Mouse (Mus musculus) A20 (cell line): ENCODE results near the gene Ece1.

Source experiments
- DNase-seq: peaks from one replicate; pipeline ENCODE4 v3.0.0-alpha.2; 2011; ENCODE audit warnings: low read depth, low spot score

Gene Ece1

DNA sequence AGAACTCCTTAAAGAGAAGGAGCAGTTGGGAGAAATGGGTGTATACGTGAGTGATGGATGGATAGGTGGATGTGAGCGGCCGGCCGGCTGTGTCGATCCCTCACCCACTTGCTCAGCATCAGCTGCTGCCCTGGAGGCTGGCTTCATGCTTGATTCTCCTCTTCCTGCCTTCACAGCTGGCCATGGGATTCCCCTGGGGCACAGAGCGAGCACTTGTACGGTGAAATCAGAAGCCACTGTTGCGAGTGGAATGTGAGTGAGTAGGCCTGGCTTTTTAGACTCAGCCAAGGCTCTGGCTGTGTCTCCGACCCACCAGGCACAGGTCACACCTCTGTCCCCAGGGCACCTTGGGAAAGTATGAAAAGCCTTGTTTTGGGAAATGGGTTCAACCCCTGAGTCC is 20.6 kb downstream of the Ece1 start:
- no peak for DNase-seq

DNA sequence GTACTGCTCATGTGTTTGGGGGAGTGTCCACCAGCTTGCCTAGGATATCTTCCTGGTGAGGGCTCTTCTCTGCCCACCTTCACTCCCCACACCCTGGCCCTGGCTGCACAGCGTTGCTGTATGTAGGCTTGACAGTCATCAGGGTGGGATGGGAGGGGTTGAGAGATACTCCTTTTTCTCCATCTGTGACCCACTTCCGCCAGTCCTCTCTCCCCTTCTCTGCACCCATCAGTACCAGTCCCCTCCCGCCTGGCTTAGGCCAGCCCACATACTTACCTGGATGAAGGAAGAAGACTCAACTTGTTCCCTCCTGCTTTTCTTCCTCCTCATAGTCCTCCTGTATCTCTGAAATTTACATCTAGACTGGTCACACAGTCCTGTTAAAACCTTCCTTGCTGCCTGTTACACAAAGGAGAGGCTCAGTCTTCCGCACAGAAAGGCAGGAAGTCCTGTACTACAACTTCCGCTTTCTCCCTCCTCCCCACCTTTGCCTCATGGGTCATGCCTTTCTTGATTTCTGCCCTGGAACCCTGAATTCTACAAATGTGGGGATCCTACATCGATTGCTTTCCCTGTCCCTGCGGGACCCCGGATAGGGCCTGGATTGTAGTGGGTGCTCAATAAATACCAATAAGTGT is 21.6 kb downstream of the Ece1 start:
- no peak for DNase-seq

DNA sequence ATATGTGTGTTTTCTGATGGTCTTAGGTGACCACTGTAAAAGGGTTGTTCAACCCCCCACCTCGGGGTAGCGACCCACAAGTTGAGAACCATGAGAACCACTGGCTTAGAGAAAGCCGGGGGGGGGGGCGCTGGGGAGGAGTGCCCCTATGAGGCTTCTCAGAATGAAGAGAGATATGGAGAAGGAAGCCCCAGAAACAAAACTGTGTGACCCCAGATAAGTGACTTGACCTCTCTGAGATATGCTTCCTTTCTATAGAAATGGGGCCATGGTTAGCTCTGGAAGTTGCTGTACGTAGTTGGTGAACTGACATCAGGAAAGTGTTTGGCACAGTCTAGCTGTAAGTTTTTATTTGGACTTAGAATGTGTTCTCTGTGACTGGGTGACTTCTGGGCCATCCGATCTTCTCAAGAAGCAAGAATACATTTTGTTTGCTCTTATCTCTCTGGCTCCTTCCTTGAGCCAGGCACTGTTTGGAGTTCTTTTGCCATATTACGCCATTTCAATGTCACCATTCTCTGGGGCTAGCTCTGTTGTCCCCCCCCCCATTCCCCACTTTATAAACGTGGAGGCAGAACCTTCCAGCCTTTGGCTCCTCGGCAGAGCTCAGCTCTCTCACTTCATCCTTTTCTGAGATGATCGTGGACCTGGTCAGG is 25.4 kb downstream of the Ece1 start:
- DNase-seq, result no peak

DNA sequence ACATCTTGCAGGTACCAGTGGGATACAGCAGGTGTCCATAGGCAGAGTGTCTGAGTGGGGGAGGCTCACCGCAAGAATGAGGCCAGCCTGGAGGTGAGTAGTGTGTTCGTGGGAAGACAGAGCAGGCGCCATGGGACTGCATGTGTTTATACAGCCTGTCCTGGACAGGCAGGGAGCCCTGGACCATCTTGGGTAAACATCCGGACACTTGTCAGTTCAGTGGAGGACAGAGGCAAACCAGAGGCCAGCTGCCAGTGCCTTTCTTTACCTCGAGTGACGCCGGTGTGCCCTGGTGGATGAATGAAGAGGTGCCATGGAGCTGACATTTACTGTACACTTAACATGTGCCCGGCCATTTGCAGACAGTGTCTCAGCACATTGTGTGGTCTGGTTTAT is 26.0 kb downstream of the Ece1 start:
- no peak for DNase-seq

DNA sequence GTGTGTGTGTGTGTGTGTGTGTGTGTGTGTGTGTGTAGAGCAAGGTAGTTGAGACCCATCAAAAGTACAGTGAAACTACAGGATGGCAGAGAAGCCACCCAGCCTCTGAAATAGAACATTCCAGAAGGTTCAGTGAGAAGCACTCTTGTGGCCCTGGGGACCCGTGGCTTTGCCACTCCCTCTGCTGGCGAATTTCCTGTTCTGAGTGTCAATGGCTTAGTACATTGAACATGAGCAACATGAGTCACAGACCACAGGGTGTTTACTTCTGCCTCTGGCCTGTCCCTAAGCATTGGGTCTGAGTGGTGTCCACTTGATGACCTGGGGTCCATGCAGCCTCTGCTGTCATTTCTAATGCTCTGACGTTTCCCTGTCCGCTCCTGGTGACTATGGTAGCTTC is 28.6 kb downstream of the Ece1 start:
- DNase-seq, result peak; percentile 33

DNA sequence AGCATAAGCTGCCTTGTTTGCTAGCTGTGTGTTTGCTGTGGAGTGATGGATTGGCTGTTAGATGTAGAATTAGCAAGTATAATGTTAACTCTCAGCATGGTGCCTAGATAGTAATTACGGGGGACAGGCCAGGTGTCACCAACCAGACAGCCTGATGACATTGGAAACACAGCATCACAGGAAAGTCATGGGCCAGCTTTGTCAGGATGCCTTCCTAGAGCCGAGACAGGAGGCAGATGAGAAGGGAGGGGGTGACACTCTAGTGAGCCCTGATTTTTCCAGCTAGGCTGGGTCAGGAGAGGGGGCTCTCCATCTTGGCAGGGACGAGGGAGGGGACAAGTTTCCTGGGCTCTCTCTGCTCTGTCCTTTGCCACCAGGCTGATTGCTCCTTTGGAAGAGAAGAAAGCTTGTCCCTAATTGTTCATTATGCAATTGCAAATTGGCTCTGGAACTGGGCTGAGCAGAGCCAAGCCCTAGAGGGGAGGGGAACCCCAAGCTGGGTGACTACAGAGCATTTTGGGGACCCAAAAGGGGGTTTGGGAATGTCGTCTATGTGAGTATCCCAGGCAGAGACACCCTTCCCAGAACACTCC is 29.6 kb downstream of the Ece1 start:
- no peak for DNase-seq

DNA sequence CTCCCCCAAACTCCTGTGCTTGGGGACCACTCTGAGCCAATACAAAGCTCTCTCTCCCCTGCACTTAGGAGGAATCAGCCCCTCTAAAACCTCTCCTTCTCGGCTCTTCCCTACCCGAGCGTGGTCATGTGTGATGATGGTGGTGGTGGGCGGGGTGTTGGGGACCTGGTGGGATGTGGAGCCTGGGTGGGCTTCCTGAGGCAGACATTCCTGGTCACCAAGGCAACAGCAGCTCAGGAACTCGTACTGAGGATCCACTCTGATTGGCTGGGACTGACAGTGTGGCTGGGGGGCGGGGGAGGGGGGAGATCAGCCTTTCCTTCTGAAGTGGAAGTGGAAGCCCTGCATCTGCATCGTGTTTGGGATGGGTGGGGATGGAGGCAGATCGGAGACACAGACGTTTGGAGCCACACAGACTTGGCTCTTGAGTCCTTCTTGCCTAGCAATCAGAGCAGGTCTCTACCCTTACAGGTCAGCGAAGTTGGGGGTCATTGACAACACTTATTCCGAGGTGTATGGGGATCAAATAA is 30.7 kb downstream of the Ece1 start:
- DNase-seq, result no peak

DNA sequence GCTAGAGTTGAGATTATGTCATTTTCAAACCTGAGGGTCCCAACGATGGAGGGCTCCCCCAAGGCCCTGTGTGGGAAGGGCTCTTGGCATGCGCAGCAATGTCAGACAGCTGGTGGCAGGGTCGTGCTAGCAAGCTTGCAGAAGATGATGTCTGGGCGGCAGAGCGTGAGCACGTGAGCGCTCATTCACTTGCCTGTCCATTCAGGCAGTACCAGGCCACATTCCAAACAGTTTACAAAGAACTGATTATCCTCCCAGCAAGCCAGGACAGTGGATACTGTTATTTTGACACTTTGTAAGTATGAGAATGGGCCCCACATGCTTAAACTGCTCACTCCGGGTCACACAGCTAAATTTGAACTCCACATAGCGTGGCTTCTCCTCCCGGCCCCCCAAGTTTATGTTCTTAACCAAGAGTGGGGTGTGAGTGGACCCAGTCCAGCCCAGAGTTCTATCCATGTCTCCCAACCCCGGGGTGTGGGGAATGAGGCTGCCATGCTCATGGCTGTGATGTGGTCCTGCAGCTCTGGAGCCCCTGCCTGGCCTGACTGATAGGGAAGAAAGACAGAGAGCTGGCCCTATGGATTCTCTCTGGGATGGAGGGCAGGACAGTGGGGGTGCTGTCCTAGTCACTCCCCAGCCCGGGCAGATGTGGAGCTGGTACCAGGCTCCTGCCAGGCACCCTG is 34.7 kb downstream of the Ece1 start:
- DNase-seq, result no peak

DNA sequence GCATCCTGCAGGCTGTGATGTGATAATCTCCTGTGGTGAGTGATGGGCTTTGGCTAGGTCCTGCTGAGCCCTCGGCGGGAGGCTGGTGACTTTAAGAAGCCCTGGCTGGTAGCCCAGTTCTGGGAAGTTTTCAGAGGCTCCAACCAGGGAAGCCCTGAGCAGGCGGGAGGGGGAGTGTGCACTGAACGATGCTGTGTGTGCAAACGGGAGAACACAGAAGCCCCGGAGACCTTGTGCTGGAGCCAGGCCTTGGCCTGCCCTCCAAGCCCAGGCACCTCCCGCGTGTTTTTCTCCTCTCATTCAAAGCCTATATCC is 35.2 kb downstream of the Ece1 start:
- DNase-seq, result no peak

DNA sequence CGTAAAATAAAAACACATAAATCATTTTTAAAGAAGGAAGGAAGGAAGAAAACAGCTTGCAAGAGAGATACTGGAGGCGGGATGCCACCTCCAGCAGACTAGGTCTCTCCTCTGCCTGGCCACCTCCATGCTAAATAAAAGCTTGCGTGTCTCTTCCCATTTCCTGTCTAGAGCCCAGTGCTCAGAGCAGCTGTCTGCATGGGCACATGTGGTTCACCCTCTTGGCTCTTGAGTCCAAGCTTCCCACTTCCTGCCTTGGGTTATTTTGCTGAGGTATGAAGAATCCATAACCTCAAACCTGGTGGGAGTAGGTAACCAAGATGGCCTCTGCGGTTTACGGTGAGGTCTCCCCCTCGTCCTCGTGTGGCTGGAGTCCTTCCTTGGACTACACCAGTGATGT is 36.5 kb downstream of the Ece1 start:
- DNase-seq, result no peak

DNA sequence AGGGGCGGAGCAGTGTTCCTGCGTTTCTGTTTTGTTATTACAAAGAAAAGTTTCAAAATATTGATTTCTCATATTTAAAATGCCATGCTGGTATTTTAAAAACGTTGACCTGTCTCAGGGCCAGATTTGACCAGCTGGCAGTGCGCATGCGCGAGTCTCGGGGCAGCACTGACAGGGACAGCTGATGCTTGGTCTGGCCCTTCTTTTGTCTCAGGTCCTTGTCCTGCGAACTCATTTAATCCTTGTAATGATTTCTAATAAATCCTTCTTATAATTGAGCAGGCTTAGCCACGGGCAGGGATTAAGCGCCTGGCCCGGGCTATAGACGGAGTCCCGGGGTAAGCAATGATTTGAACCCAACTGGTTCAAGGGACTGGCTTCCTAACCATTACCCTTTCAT is 40.2 kb downstream of the Ece1 start:
- no peak for DNase-seq

DNA sequence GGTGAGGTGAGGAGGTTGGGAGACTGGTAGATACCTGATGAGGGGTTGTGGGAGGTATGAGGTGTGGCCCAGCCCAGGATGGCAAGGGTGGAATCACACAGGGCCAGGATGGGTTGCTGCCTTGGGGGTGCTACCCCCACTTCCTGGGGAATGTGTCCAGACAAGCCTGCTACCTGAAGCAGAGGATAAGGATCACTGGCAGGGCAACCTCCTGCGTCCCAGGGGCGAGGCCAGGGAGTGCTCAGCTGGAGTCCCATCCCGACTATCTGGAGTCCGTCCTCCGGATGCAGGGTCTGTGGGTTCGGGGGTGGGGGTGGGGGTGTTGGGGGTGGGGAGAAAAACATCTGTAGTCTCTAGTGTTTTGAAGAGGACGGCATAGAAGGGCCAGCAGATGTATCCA is 40.8 kb downstream of the Ece1 start:
- DNase-seq, result no peak

DNA sequence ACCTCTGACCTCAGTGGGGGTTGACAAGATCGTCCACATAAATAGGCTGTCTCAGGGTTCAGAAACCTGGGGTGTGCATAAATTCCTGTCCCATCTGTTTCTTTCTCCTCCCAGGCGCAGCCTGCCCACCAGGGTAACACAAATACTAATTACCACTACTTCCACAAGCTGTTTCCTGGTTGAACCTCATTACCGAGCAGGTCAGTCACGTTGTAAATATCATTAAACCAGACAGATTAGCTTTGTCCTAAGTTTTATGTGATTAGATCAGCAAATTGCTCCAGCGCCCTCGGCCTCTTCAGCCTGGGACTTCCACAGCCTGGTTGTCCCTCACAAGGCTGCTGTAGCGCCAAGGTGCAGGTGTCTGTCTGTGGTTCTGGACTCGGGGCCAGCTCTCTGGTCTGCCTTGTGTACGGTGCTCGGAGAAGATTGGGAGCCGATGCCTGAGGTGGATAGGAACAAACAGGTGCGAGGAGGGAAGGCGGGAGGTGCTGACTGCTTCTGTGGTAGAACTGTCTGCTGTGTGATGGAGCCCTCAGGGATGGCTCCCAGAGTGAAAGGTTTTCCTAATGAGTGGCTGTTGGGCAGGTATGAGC is 43.0 kb downstream of the Ece1 start:
- no peak for DNase-seq

DNA sequence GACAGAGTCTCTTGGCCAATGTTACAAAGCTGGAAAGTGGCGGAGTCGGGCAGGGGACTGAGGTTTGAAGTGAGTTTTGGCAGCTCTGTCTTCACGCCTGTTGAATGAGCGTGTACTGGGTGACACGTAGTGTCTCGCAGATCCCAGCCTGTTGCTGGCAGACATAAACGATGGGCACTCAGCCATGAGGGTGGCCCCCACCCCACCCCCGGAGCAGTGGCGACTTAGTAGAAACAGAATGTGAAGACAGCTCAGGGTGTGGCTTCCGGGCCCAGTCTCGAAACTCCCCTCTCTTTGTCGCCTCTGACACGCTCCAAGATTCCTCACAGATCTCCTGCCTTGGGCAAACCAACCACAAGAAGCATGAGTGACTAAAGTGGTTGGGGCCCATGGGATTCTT is 45.9 kb downstream of the Ece1 start:
- DNase-seq, result no peak

DNA sequence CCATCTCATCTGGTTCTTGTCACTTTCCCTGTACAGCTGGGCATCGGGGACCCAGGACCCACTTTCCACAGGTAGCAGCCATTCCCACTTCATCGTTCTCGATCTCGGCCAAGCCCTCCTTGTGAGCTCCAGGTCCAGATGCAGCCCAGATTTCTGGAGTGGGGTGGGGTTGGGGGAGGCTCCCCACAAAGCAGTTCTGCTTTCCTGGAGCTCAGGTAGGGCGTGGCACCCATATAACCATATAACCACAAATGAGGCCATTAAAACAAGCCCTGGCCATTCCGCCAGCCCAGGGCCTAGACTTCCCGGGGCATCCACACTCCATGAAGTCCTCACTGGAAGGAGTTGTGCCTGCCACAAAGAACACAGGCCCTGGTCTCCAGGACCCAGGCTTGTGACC is 46.5 kb downstream of the Ece1 start:
- DNase-seq, result no peak

DNA sequence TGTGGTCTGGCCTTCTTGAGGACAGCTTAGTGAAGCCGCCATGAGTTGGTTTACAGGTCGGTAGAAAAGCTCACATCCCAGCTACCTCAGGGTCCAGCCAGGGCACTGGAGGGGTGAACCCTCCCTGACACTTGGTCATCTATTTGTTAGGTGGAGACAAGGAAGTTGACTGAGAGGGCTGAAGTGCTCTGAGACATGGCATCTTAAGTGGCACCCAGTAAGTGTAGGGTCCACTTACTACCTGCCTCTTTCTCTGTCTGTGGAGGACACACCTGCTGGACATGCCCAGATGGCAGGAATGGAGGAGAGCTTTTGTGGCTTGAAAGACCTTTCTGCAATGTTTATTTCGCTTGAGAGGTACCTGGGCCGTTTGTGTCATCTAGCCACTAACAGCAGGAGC is 46.9 kb downstream of the Ece1 start:
- DNase-seq, result no peak

DNA sequence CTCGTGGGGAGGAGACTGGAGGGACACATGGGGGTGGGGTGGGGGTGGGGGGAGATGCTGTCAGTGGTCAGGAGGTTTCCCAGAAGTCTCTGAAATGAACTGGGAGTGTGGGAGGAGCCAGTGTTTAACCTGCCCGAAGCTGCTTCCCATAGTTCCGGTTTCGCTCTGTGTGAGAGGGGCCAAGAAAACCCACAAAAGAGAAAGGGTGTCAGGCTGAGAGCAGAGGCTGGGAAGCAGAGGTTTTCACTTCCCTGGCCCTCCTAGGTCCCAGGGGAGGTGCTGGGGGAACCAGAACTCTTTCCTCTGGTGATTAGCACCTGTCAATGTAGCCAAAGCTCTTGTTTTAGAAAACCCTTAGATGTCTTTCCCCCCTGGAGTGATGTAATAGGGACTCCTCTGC is 47.4 kb downstream of the Ece1 start:
- peak; percentile 47 for DNase-seq

DNA sequence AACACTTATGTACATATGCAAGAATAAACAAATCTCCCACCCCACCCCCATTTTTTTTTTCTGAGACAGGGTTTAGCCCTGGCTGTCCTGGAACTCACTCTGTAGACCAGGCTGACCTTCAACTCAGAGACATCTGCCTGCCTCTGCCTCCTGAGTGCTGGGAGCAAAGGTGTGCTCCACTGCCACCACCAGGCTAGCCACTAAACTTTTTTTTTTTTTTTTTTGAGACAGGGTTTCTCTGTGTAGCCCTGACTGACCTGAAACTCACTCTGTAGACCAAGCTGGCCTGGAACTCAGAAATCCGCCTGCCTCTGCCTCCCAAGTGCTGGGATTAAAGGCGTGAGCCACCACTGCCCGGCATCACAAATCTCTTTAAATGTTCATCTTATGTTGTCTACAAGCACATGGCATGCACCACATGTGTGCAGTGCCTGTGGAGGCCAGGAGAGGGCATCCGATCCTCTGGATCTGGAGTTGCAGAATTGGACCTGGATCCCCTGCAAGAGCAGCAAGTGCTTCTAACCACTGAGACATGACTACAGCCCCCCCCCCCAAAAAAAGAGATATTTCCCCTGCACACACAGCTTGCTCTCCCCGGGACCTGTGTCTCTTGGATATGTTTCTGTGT is 48.5 kb downstream of the Ece1 start:
- DNase-seq, result peak; percentile 71

DNA sequence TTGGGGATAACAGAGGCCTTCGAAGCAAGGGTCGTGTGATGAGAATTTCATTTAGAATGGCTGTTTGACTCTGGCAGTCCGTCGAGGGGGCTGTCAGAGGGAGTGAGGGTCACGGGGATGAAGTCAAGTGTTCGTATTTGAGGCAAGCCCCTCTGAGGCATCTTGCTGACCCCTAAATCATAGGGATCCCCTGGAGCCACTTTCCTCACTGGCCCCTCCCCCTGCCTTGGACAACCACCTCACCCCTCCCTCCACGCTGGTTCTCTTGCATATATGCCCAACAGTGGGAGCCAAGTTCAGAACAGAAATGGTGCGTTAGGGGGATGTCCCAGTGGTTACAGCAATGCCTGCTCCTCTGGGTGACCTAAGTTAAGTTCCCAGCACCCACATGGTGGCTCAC is 49.6 kb downstream of the Ece1 start:
- no peak for DNase-seq

DNA sequence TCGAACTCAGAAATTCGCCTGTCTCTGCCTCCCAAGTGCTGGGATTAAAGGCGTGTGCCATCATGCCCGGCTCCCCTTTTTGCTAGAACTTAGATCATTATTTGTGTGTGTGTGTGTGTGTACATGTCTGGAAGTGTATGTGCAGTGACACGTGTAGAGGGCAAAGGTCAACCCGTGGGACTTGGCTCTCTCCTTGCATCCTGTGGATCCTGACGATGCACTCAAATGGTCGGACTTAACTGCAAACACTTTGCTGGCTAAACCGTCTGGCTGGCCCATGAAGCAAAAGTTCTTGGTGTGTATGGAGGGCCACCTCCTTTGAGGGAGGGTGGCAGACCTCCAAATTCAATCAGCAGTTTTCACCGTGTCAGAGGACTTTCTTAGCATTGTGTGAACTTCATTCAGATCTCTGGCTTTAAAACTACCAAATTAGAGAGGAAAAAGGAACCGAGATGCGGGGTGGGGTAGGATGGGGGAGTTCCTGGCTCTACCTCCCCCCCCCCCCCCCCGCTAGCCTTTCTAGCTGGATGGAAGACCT is 50.8 kb downstream of the Ece1 start:
- DNase-seq, result no peak

DNA sequence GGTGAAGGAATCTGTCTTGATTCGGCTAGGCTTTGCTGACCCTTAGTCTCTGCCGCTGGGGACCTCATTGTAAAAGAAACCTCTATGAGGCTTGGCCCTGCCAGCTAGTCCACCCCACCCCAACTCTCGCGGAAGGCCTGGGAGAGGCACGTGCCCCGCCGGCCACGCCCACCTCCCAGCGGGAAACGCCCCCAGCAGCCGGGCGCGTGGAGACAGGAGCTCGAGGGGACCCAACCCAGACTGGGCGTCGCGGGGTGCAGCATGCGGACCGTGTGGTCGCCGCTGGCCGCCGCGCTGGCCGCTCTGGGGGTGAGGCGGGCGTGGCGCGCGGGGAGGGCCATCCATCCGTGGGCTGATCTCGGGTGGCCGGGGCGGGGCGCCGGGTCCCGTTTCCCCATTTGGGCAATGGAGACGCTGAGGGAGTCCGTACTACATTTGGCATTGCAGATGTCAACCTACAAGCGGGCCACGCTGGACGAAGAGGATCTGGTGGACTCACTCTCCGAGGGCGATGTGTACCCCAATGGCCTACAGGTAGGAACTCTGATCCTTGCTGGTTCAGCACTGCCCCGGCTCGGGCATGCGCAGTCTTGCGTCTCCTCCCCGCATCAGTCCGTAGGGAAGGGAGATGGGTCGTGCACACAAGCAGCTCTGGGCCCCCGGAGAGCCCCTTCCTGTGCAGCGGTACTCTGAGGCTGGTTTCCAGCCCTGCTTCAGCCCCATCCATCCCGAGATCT is 51.5 kb downstream of the Ece1 start:
- DNase-seq, result peak; percentile 89
